Mouse (Mus musculus) embryonic facial prominence, embryonic 11.5 days (tissue): ENCODE measurements around the gene B3galt2. TPM values are rescaled to one million over a fixed set of nuclear protein-coding genes. Genes with fewer than 3 reads are reported as not detected.
A peak's percentile ranks its signal among the peaks of the same experiment; 100 is the strongest.

ENCODE experiments used
- ATAC-seq: fragments of 200-750 bp; cut with Nextera tagmentation; replicated peaks from 2 replicates; pipeline ENCODE4 v1.8.0; 2017; ENCODE audit warnings: low read depth; ENCODE audit not compliant: insufficient number of reproducible peaks, low FRiP score, low TSS enrichment
- DNase-seq: peaks from one replicate; pipeline ENCODE4 v3.0.0-alpha.2; 2015; ENCODE audit warnings: low spot score
- H3K27ac ChIP-seq: fragments of 300-500 bp; sonication (generic); replicated peaks from 2 replicates; pipeline ENCODE4 v1.5.1; 2014; ENCODE audit warnings: mild to moderate bottlenecking, low read depth, low read length, control low read depth
- H3K27me3 ChIP-seq: fragments of 300-500 bp; sonication (generic); 2 replicates; pipeline ENCODE4 v1.6.1; 2014; ENCODE audit warnings: mild to moderate bottlenecking, low read length, moderate library complexity, mixed read lengths; ENCODE audit not compliant: control insufficient read depth, insufficient read depth
- H3K36me3 ChIP-seq: fragments of 300-500 bp; sonication (generic); replicated peaks from 2 replicates; pipeline ENCODE4 v1.6.1; 2014; ENCODE audit warnings: low read depth, mild to moderate bottlenecking, low read length, moderate library complexity, mixed read lengths; ENCODE audit not compliant: control insufficient read depth, insufficient read depth
- H3K4me1 ChIP-seq: fragments of 300-500 bp; sonication (generic); 2 replicates; pipeline ENCODE4 v1.6.1; 2014; ENCODE audit warnings: low read length, mixed read lengths; ENCODE audit not compliant: control insufficient read depth, insufficient read depth
- H3K4me2 ChIP-seq: fragments of 300-500 bp; sonication (generic); 2 replicates; pipeline ENCODE4 v1.6.1; 2014; ENCODE audit warnings: low read depth, mild to moderate bottlenecking, control low read depth, low read length, moderate library complexity
- H3K4me3 ChIP-seq: fragments of 300-500 bp; sonication (generic); 2 replicates; pipeline ENCODE4 v1.5.1; 2014; ENCODE audit warnings: low read depth, low read length, control low read depth
- H3K9ac ChIP-seq: fragments of 300-500 bp; sonication (generic); replicated peaks from 2 replicates; pipeline ENCODE4 v1.6.1; 2014; ENCODE audit warnings: mild to moderate bottlenecking, control low read depth, low read length
- H3K9me3 ChIP-seq: fragments of 300-500 bp; sonication (generic); replicated peaks from 2 replicates; pipeline ENCODE4 v1.6.1; 2016; ENCODE audit warnings: mild to moderate bottlenecking, low read length, inconsistent platforms, mixed read lengths; ENCODE audit not compliant: control insufficient read depth
- WGBS: fragments of 180-500 bp; shearing (Covaris S2); extraction: QIAGEN DNeasy Blood & Tissue Kit; methylation state at CpG from one replicate; pipeline ENCODE4 v1.1.7; 2014; 5-methylcytosine and 5-hydroxymethylcytosine counted together
- polyA plus RNA-seq: library from polyadenylated mRNA; unstranded; fragments of >200 nt; fragmentation: Nextera tagmentation; extraction: Ambion mirVana; gene quantifications from 2 replicates; pipeline ENCODE4 v1.2.1, GENCODE M21; 2014

The B3galt2 gene
- polyA plus RNA-seq, 1 experiment from 2014 or later, result 0.35 TPM

GRCm38 (mm10) chr1:143632361-143632760 is 8.1 kb upstream of the B3galt2 start:
- no peak for DNase-seq
- WGBS, result 85% methylated on average over 1 of the region's 1 CpGs
- Histone ChIP-seq H3K27me3 (no peaks in the 10 kb centered on the region), H3K9me3 (no peaks in the 10 kb centered on the region), H3K9ac (no peak overlapping the region), H3K4me1 (no peaks in the 10 kb centered on the region), H3K36me3 (no peaks in the 10 kb centered on the region), H3K27ac (no peak overlapping the region), H3K4me3 (no peak overlapping the region), H3K4me2 (no peak overlapping the region)
- ATAC-seq, result no peak

GRCm38 (mm10) chr1:143632854-143633587 is 7.4 kb upstream of the B3galt2 start:
- no peaks in the 10 kb centered on the region for H3K36me3 ChIP-seq
- no peaks in the 10 kb centered on the region for H3K9me3 ChIP-seq
- H3K4me1 ChIP-seq, result no peaks in the 10 kb centered on the region
- no peak overlapping the region for H3K27ac ChIP-seq
- 88% methylated on average over 2 of the region's 2 CpGs for WGBS
- no peaks in the 10 kb centered on the region for H3K27me3 ChIP-seq
- H3K4me3 ChIP-seq, result no peak overlapping the region
- no peak overlapping the region for H3K9ac ChIP-seq
- no peak for ATAC-seq
- no peak overlapping the region for H3K4me2 ChIP-seq
- no peak for DNase-seq

GRCm38 (mm10) chr1:143644221-143644620 is 3.8 kb downstream of the B3galt2 start:
- Histone ChIP-seq H3K9ac (no peak overlapping the region), H3K4me2 (no peak overlapping the region), H3K9me3 (no peaks in the 10 kb centered on the region), H3K4me1 (no peaks in the 10 kb centered on the region), H3K36me3 (no peaks in the 10 kb centered on the region), H3K27ac (no peak overlapping the region), H3K27me3 (no peaks in the 10 kb centered on the region), H3K4me3 (no peak overlapping the region)
- WGBS, result 93% methylated on average over 2 of the region's 2 CpGs
- ATAC-seq (no peak), DNase-seq (peak; percentile 72)

GRCm38 (mm10) chr1:143645386-143645785 is 4.9 kb downstream of the B3galt2 start:
- ATAC-seq (no peak), DNase-seq (no peak)
- Histone ChIP-seq H3K27ac (no peak overlapping the region), H3K4me3 (no peak overlapping the region), H3K36me3 (no peaks in the 10 kb centered on the region), H3K9ac (no peak overlapping the region), H3K4me1 (no peaks in the 10 kb centered on the region), H3K27me3 (no peaks in the 10 kb centered on the region), H3K4me2 (no peak overlapping the region), H3K9me3 (no peaks in the 10 kb centered on the region)
- WGBS, result 72% methylated on average over 4 of the region's 4 CpGs

DNA sequence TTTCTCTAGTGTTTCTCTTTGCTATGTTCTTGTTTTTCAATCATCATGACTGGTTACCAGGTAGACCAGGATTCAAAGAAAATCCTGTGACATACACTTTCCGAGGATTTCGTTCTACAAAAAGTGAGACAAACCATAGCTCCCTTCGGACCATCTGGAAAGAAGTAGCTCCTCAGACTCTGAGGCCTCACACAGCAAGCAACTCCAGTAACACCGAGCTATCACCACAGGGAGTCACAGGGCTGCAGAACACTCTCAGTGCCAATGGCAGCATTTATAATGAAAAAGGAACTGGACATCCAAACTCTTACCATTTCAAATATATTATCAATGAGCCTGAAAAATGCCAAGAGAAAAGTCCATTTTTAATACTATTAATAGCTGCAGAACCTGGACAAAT is 5.8 kb downstream of the B3galt2 start:
- Histone ChIP-seq H3K4me3 (no peak overlapping the region), H3K4me1 (no peaks in the 10 kb centered on the region), H3K36me3 (no peaks in the 10 kb centered on the region), H3K27me3 (no peaks in the 10 kb centered on the region), H3K4me2 (no peak overlapping the region), H3K9me3 (no peaks in the 10 kb centered on the region), H3K9ac (no peak overlapping the region), H3K27ac (no peak overlapping the region)
- WGBS, result 89% methylated on average over 4 of the region's 4 CpGs
- ATAC-seq (no peak), DNase-seq (no peak)

DNA sequence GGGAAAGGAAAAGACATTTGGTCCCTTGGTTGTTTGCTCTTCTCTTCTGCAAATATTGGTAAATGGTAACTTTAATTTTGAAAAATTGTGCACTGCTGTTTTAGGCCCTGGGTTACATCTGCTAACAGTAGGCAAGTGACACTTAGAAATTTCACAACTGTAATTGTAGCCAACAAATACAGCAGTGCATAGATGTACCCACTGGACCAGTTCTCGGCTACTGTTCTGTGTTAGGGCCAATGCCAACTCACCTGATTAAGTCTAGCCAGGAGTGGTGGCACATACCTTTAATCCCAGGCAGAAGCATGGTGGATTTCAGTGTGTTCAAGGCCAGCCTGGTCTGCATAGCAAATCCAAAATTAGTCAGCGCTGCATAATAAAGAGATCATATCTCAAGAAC is 9.9 kb downstream of the B3galt2 start:
- WGBS, result 100% methylated on average over 2 of the region's 2 CpGs
- DNase-seq (no peak), ATAC-seq (no peak)
- Histone ChIP-seq H3K9ac (no peak overlapping the region), H3K27ac (no peak overlapping the region), H3K9me3 (no peaks in the 10 kb centered on the region), H3K36me3 (no peaks in the 10 kb centered on the region), H3K4me3 (no peak overlapping the region), H3K4me2 (no peak overlapping the region), H3K4me1 (no peaks in the 10 kb centered on the region), H3K27me3 (no peaks in the 10 kb centered on the region)

- no peak overlapping the region for H3K4me2 ChIP-seq
- DNase-seq, result no peak
- no peak overlapping the region for H3K27ac ChIP-seq
- H3K4me3 ChIP-seq, result no peak overlapping the region
- H3K9me3 ChIP-seq, result no peaks in the 10 kb centered on the region
- H3K27me3 ChIP-seq, result no peaks in the 10 kb centered on the region
- ATAC-seq, result no peak
- 90% methylated on average over 3 of the region's 3 CpGs for WGBS
- no peaks in the 10 kb centered on the region for H3K36me3 ChIP-seq
- no peaks in the 10 kb centered on the region for H3K4me1 ChIP-seq
- no peak overlapping the region for H3K9ac ChIP-seq
Measured at GRCm38 (mm10) chr1:143653646-143654045, 13.2 kb downstream of the B3galt2 start.

DNA sequence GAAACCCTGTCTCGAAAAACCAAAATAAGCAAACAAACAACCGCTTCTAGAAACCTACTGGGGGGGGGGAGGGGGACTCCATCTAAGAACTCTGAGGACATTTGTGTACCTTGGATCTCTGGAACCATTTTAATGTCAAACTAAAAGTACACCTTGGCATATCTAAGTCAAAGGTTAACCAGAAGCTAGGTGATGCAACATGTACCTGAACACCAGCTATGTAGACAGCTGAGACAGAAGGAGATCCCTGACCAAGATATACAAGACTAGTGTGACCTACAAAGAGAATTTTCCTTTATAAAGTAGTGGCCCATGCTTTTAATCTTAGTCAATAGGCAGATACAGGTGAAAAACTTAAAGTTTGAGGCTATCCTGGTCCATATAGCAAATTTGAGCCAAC is 22.7 kb downstream of the B3galt2 start:
- ATAC-seq (no peak), DNase-seq (no peak)
- Histone ChIP-seq H3K4me3 (no peak overlapping the region), H3K27ac (no peak overlapping the region), H3K9ac (no peak overlapping the region), H3K9me3 (no peaks in the 10 kb centered on the region), H3K4me2 (no peak overlapping the region), H3K4me1 (no peaks in the 10 kb centered on the region), H3K36me3 (peaks cover 2% of the 10 kb centered on the region; the same call in 1 of the 2 replicates), H3K27me3 (no peaks in the 10 kb centered on the region)
- WGBS, result 93% methylated on average over 2 of the region's 2 CpGs
